Mouse (Mus musculus) A20 (cell line): ENCODE measurements around the gene Tm9sf4.

Source experiments
- DNase-seq: peaks from one replicate; pipeline ENCODE4 v3.0.0-alpha.2; 2011; ENCODE audit warnings: low read depth, low spot score

The Tm9sf4 gene

GRCm38 (mm10) chr2:153160844-153161683, at the start of gene Tm9sf4:
Gene Tm9sf4 (plus strand): TSS chr2:153161303.
- DNase-seq: peak; percentile 97

- peak; percentile 43 for DNase-seq
These were observed 45.4 kb upstream of the Tm9sf4 start for GRCm38 (mm10) chr2:153115679-153116081.

- peak; percentile 36 for DNase-seq
These were observed 44.0 kb upstream of the Tm9sf4 start for GRCm38 (mm10) chr2:153117051-153117486.

- DNase-seq: no peak
These were observed 41.6 kb upstream of the Tm9sf4 start for GRCm38 (mm10) chr2:153119488-153119887.

- peak; percentile 75 for DNase-seq
These were observed 41.0 kb upstream of the Tm9sf4 start for GRCm38 (mm10) chr2:153120126-153120525.

GRCm38 (mm10) chr2:153121821-153122615, 39.1 kb upstream of the Tm9sf4 start:
- DNase-seq: peak; percentile 94

DNA sequence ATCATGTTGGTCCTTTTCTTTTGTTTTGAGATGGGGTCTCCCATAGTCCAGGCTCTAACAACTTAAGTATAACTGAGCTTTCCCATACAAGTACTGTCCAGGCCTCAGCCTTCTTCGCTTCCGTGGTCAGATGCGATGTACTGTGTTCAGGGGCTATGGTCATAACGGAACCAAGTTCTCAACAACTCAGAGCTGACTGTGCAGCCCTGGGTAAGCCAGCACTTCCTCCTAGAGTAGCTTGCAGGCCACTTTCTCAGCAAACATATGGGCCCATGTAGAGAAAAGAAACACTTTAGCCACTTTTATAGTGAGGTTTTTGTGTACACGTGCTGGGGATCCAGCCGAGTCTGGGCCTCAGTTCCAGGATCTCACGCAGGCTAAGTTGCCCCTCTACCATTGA, 38.4 kb upstream of the Tm9sf4 start:
- peak; percentile 88 for DNase-seq

GRCm38 (mm10) chr2:153125875-153126274, 35.2 kb upstream of the Tm9sf4 start:
- DNase-seq: peak; percentile 66

GRCm38 (mm10) chr2:153131019-153131418, 30.1 kb upstream of the Tm9sf4 start:
- DNase-seq: peak; percentile 63

- DNase-seq: peak; percentile 63
These were observed 26.9 kb upstream of the Tm9sf4 start for GRCm38 (mm10) chr2:153134237-153134636.

DNA sequence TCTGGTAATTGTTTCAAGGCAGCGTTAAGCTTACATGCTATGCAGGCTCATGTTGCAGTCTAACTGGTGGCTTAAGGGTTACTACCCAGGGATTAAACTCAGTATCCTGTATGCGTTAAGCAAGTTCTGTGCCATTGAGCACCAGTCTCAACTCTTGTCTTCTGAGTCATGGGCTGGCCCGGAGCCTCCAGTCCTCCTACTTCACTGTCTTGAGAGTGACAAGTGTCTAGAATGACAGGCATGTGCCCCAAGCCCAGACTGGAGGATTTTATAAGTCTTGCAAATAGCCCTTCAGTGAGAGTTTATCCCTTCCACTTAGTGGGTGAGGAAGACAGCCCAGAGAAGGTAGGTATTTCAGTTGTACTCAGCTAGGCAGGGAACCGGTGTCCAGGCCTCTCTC, 24.9 kb upstream of the Tm9sf4 start:
- DNase-seq: no peak

DNA sequence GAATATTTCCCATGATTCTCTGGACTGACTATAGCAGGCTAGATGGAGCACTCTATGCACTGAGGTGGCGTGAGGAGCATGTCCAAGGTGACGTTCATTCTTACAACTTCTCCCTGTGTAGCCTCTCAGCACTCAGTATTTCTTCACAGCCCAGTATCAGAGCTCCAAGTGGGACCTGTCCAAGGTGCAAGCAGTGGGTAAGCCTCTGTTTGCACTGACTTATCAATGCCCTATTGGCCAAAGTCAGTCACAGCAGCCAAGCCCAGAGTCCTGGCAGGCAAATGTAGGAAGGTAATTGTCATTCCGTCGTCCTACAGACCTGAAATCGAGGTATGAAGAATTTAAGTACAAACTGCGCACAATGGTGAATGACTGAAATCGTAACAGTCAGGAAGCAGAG, 21.9 kb upstream of the Tm9sf4 start:
- no peak for DNase-seq

DNA sequence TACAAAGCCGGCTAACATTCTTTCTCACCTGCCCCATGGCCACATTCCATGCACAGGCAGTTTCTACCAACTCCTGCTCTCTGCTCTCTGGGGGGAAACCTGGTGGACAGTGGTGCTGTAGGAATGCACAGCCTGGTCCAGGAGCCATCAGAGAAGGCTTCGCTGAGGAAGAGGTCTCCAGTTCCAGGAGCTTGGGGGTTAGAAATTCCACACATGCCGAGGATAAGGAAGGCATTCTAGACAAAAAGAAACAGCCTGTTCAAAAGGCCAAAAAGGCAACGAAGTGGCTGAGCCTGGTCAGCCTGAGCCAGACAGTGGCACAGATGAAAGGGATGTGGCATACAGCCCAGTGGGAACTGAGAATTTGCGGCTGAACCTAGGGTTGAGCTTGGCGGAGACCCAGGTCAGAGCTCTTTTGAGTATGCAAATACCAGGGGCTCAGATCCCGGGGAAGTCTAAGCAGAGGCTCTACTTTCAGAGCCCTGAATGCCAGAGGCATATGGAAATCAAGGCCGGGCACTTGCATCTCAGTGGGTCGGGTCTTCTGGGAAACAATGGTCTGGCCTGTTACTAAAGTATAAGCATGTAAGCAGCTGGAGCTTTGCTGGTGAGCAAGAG, 21.0 kb upstream of the Tm9sf4 start:
- peak; percentile 37 for DNase-seq

GRCm38 (mm10) chr2:153142620-153143199, 18.4 kb upstream of the Tm9sf4 start:
- DNase-seq: peak; percentile 61

- DNase-seq: no peak
These were observed 15.8 kb upstream of the Tm9sf4 start for GRCm38 (mm10) chr2:153145346-153145745.

GRCm38 (mm10) chr2:153147236-153147635, 13.9 kb upstream of the Tm9sf4 start:
- no peak for DNase-seq

DNA sequence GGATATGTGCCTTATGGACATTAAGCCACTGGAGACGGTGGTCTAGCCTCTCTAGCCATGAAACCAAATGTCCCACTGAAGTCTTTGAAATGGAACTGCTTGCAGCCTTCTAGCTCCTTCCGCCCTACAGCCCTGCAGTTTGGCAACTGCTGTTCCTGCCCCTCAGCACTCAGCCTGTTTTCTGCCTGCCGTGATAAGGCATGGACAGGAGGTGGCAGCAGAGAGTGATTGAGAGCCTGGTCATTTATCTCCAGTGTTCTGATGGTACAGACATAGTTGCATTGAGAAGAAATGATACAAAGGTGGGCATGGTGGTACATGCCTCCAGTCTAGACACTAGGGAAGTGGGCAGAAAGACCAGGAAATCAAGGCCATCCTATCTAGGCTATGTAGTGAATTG, 13.4 kb upstream of the Tm9sf4 start:
- peak; percentile 68 for DNase-seq

DNA sequence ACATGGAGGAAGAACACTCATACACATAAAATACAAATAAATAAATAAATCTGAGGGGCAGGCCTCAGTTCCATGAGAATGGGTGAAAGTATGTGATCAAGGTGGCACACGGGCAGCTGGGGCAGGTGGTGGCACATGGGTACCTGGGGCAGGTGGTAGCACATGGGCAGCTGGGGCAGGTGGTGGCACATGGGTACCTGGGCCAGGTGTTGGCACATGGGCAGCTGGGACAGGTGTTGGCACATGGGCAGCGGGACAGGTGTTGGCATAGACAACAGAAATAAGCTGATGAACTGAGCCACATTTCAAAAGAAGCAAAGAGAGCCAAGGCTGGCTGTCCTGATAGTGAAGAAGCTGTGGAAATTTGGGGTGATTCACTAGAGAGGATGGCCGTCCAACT, 11.4 kb upstream of the Tm9sf4 start:
- DNase-seq: no peak

DNA sequence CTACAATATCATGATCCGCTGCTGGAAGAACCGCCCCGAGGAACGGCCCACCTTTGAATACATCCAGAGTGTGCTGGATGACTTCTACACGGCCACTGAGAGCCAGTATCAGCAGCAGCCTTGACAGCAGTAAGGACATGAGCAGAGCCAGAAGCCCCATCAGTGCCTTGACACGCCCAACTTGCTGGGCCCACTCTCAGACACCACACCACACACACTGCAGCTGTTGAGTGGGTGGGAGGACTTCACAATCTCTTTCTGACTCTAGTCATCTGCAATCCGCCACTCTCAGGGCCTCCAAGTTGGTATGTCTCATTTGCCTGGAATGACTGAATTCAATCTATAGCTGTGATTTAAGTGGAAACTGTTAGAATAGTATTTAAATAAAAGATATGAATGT, 10.1 kb upstream of the Tm9sf4 start:
- DNase-seq: no peak

GRCm38 (mm10) chr2:153151926-153152665, 9.0 kb upstream of the Tm9sf4 start:
- DNase-seq: no peak

DNA sequence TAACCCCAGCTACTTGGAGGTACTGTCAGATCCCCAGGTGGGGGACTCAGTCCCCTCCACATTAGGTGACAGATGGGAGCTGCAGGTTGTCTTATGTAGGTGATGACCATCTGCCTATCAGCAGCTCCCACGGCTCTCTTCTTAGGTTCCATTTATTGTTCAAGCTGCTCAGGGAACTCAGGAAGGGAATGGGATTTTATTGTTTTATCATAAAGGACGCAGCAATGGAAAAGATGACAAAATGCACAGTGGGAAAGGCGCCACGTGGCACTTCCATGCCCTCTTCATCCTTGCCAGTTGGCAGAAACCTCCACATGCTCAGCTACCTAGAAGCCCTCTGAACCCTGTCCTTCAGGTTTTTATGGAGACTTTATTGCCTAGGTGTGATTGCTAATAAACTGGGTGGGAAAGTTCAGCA, 8.1 kb upstream of the Tm9sf4 start:
- no peak for DNase-seq
